Mouse (Mus musculus) left cerebral cortex, adult 2 months (tissue): Measurements from ENCODE around the gene Slc26a11. TPM values are rescaled to one million over a fixed set of nuclear protein-coding genes. Genes with fewer than 3 reads are reported as not detected.

Experiments used
- DNase-seq, 2 experiments: peaks; one replicate each; pipeline ENCODE4 v3.0.0; 2021 to 2022; ENCODE audit warnings: low spot score in 2 of 2, mixed read lengths in 1 of 2; ENCODE audit errors: extremely low spot score in 1 of 2
- H3K27ac ChIP-seq: fragments of 200-600 bp; 2 replicates; pipeline ENCODE4 v1.8.1; 2022
- H3K4me3 ChIP-seq: fragments of 200-600 bp; 2 replicates; pipeline ENCODE4 v1.8.1; 2022
- CTCF ChIP-seq: fragments of 200-600 bp; IDR thresholded peaks from 2 replicates; pipeline ENCODE4 v1.8.1; 2022; ENCODE audit warnings: antibody characterized with exemption, mild to moderate bottlenecking, moderate library complexity
- intact Hi-C: fragments of 180-260 bp; cut with DNase I; formaldehyde crosslinking; loops from one replicate; pipeline ENCODE4 v1.15.1; 2025
- long read RNA-seq, 2 experiments: library from polyadenylated mRNA; stranded (forward); transcript quantifications; one replicate each; pipeline ENCODE4 v2.0.0; 2021; ENCODE audit warnings: borderline mapping rate in 2 of 2
- total RNA-seq, 2 experiments: library from RNA; stranded (reverse); gene quantifications; 2 replicates each; pipeline ENCODE4 v1.2.3; 2021

The Slc26a11 gene
- 1 to 10 TPM; 3.9 TPM for total RNA-seq
- long read RNA-seq, experiment 1, partial matches to known transcripts = 1 of 7 reads
- long read RNA-seq, experiment 1, other reads (novel, unspliced or antisense) = 3 of 7 reads
- long read RNA-seq, experiment 2, partial matches to known transcripts = 2 of 5 reads
- long read RNA-seq, experiment 2, other reads (novel, unspliced or antisense) = 3 of 5 reads

DNA sequence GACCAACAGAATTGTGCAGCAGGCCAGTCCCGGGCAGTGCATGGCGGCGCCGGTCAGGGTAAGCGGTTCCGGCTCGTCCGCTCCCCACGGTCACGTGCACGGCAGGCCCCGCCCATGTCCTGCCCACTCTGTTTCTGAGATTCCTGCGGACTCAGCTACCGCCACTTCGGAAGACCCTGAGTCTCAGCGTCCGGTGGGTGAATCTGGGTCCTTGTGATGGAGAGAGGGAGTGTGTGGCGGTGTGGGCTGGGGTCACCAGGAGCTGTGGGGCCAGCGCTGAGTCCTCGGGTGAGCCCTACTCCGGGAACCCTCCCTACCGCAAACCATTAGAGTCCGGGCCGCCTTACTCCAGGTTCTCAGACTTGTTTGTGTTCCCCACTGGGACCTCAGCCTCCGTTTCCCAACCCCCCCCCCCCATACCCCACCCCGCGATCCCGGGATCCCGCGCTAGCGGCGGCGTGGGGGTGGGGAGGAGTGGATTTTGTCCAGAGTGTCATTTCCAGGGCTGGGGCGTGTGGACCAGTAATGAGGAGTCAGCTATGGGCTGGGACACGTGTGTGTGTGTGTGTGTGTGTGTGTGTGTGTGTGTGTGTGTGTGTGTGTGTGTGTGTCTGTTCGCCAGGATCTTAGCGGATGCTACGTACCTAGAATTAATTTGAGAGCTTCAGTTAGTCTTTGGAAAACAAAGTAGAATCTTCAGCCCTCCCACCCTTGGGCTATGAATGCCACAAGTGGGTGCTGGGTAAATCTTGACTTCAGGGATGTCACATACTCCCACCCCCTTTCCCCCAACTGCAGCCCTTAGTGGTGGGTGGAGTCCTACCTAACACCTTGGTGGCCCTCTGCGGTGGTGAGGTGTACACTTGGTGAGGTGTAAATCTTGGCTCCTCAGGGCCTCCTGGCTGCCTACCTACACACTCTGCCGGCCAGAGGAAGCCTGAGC, at the start of gene Slc26a11, which contains the start of gene Sgsh:
Slc26a11 (plus strand) TSS at position 115 of the 943 bp plus-strand sequence.
Sgsh (minus strand) TSS at position 94 of the 943 bp plus-strand sequence.
- TF ChIP-seq CTCF = no peak
- Histone ChIP-seq H3K27ac (peak within 1 kb of the TSS; percentile 80), H3K4me3 (peak within 1 kb of the TSS; percentile 61)
- intact Hi-C loops = no loop called here
- peak; percentile 70 to 78 for DNase-seq

GRCm38 (mm10) chr11:119306762-119307657, 48.3 kb upstream of the Slc26a11 start:
- TF ChIP-seq CTCF = no peak
- no peak for DNase-seq
- Histone ChIP-seq H3K27ac (no peak overlapping the region), H3K4me3 (no peak overlapping the region)
- intact Hi-C loops = loop anchor here (5.0 to 10.0 kb wide), 2 partner anchors 130 to 598 kb away; no protein-coding TSS in a partner anchor

DNA sequence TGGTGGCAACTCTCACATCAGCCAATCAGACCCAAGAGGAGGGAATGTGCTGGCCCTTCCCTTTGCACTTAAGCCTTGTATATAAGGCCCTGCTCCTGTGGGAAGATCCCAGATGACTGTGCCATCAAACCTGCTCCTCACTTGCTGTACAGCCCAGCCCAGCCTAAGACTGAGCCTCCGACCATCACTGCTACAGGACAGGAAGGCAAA, 47.8 kb upstream of the Slc26a11 start, which contains the start of gene Card14:
Card14 (plus strand) TSS at position 111 of the 210 bp plus-strand sequence.
- TF ChIP-seq CTCF = no peak
- Histone ChIP-seq H3K27ac (no peak within 1 kb of the TSS), H3K4me3 (no peak within 1 kb of the TSS)
- no peak for DNase-seq
- intact Hi-C loops = loop anchor here (5.0 to 10.0 kb wide), 2 partner anchors 130 to 597 kb away; no protein-coding TSS in a partner anchor

GRCm38 (mm10) chr11:119307916-119308315, 47.4 kb upstream of the Slc26a11 start:
- intact Hi-C loops = loop anchor here (5.0 to 10.0 kb wide), 2 partner anchors 129 to 597 kb away; no protein-coding TSS in a partner anchor
- Histone ChIP-seq H3K27ac (no peak overlapping the region), H3K4me3 (no peak overlapping the region)
- DNase-seq = no peak
- TF ChIP-seq CTCF = no peak

DNA sequence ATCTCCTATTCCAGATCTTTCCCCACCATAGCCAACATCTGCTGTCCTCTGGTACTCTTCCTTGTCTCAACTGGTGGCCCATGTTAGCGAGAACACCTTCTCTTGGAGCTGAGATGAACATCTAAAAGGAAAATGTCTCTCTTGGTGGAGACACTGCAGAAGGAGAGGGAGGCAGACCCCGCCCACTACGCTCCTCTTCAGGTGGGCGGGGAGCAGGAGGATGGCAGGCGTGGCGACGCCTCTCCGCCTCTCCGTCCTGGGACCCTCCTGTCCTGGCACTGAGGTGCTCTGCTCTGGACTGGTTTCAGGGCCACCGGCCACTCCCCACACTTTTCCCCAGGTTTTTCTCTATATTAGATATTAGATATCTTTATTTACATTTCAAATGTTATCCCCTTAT, 44.7 kb upstream of the Slc26a11 start:
- no peak for TF ChIP-seq CTCF
- H3K4me3 ChIP-seq = no peak overlapping the region
- no peak for DNase-seq
- H3K27ac ChIP-seq = no peak overlapping the region
- intact Hi-C loops = no loop called here

GRCm38 (mm10) chr11:119314252-119314936, 41.0 kb upstream of the Slc26a11 start:
- intact Hi-C loops = no loop called here
- DNase-seq = no peak

DNA sequence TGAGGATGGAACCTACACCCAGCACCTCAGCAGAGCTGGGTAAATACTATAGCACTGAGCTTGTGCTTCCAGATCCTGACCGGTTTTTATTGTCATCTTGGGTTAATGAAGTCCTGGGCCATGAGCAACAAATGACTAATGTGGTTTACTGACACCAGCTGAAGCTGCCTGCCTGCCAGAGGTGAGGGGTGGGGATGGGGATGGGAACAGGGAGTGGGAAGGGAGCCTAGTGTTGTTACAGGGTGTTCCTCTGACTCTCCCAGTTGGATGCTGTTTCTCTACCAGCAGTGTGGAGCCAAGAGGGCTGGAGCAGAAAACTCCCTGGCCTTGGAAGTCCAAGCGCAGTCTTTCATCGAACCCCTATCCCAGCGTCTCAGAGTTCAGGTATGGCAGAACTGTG, 38.6 kb upstream of the Slc26a11 start:
- no peak for TF ChIP-seq CTCF
- no peak overlapping the region for H3K4me3 ChIP-seq
- intact Hi-C loops = no loop called here
- no peak for DNase-seq
- no peak overlapping the region for H3K27ac ChIP-seq

More at GRCm38 (mm10) chr11:119314252-119314936, 41.0 kb upstream of the Slc26a11 start:
- no peak for TF ChIP-seq CTCF
- Histone ChIP-seq H3K27ac (no peak overlapping the region), H3K4me3 (no peak overlapping the region)

DNA sequence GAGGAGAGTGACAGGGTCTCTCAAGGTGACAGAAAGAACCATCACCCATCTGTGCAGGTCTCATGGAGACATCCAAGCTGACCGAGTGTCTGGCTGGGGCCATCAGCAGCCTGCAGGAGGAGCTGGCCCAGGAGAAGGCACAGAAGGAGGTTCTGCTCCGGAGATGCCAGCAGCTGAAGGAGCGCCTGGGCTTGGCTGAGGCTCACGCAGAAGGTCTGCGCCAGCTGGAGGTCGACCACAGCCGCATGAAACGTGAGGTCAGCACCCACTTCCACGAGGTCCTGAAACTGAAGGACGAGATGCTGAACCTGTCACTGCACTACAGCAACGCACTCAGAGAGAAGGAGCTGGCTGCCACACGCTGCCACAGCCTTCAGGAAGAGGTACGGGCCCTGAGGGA, 32.8 kb upstream of the Slc26a11 start:
- TF ChIP-seq CTCF = no peak
- intact Hi-C loops = loop anchor here (10.0 kb wide), 1 partner anchor 252 kb away; no protein-coding TSS in a partner anchor
- Histone ChIP-seq H3K27ac (no peak overlapping the region), H3K4me3 (no peak overlapping the region)
- no peak for DNase-seq

DNA sequence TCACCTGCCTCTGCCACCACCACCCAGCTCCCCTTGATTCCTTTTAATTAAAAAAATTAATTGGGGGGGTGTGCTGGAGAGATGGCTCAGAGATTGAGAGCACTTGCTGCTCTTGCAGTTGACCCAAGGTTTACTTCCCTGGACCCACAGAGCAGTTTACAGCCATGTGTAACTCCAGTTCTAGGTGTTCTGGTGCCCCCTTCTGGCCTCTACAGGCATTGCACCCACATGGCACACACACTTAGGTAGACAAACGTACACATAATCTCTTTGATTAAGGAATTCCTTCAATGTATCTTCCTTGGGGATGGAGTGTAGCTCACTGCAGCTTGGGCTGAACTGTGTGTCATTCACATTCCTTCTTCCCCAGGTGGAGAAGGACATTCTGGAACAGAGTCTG, 30.3 kb upstream of the Slc26a11 start:
- no peak overlapping the region for H3K4me3 ChIP-seq
- intact Hi-C loops = loop anchor here (10.0 kb wide), 1 partner anchor 250 kb away; no protein-coding TSS in a partner anchor
- peak; percentile 10 for TF ChIP-seq CTCF
- no peak for DNase-seq
- no peak overlapping the region for H3K27ac ChIP-seq

DNA sequence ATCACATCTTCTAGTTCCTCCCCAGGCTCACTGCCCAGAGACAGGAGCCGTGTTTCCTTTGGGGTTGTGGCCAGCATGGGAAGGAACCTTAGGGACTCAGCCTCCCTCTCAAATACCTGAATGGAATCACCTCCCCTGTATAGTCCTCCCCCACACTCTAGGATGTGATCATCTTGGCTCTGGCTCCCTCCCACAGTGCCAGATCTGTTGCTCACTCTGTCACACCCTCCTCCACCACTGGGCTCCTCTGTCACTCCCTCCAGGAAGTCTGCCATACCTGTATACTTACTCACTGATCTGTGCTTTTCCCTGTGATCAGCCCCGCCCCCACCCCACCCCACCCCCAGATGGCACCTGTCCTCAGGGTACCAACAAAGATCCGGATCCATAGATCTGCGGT, 24.8 kb upstream of the Slc26a11 start:
- H3K4me3 ChIP-seq = no peak overlapping the region
- intact Hi-C loops = no loop called here
- DNase-seq = peak in 1 of 2 experiments; percentile 19
- H3K27ac ChIP-seq = no peak overlapping the region
- no peak for TF ChIP-seq CTCF

DNA sequence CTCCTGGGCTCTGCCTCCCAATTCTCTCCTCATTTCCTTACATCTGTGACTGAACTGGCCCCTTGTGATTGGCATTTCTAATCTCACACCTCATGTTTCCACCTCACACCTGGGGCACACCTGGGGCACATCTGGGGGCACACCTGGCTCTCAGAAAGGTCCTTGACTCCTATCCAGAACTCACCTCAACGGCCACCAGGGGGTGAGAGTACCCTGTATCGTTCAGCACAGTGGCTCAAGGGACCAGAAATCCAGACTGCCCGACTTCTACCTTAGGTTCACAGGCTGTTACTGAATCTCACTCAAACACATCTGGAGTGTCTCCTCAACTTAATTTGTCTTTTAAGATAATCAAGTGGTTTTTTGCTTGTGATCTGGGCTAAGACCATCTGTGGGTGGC, 23.4 kb upstream of the Slc26a11 start:
- intact Hi-C loops = no loop called here
- Histone ChIP-seq H3K4me3 (no peak overlapping the region), H3K27ac (no peak overlapping the region)
- TF ChIP-seq CTCF = no peak; the same call in 1 of the 2 replicates
- no peak for DNase-seq
